Mouse (Mus musculus) right cerebral cortex, adult 2 months (tissue): Measurements from ENCODE around the gene Gse1.

Source experiments
- DNase-seq, 2 experiments: peaks; one replicate each; pipeline ENCODE4 v3.0.0; 2021 to 2022; ENCODE audit warnings: low spot score in 2 of 2

The Gse1 gene

GRCm38 (mm10) chr8:120479691-120480090, 251.4 kb downstream of the Gse1 start:
- DNase-seq, result no peak

GRCm38 (mm10) chr8:120482015-120482689, 253.9 kb downstream of the Gse1 start:
- no peak for DNase-seq

DNA sequence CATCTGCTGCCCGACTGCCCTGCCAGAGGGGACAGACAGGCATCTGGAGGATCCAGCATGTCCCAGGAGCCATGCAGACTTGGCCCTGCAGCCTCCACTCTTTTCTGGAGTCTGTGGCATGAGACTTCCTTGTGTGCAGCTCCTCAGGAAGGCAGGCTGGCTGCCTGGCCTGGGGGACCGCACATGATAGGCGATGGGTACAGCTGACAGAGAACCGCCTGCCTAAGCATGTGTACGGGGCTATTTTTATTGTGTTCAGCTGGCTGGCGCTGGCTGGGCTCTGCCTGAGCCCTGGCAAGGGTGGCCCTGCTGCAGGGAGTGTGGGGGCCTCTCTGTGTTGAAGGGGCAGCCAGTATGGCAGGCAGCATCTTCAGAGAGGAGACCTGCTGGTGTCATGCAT, 256.2 kb downstream of the Gse1 start:
- peak in 1 of 2 experiments; percentile 71 for DNase-seq

DNA sequence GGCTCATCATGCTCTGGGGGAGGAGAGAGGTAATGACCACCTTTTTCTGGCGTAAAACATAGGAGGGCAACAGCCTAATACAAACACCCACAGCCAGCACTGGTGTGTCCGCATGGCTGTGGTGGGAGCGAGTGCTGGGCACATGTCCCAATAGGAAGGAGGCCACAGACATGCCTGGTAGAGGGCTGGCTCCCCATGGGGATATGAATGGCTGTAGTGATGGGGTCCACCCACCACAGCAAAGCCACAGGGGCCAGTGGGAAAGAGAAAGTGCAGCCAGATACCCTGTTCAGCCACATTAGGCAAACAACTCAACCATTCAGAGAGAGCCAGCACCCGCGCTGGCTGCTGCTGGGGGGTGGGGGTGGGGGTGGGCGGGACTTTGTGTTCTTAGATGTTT, 256.9 kb downstream of the Gse1 start:
- no peak for DNase-seq

GRCm38 (mm10) chr8:120485551-120486476, 257.6 kb downstream of the Gse1 start:
- DNase-seq, result no peak

GRCm38 (mm10) chr8:120486477-120487376, 258.5 kb downstream of the Gse1 start:
- peak; percentile 65 to 75 for DNase-seq

DNA sequence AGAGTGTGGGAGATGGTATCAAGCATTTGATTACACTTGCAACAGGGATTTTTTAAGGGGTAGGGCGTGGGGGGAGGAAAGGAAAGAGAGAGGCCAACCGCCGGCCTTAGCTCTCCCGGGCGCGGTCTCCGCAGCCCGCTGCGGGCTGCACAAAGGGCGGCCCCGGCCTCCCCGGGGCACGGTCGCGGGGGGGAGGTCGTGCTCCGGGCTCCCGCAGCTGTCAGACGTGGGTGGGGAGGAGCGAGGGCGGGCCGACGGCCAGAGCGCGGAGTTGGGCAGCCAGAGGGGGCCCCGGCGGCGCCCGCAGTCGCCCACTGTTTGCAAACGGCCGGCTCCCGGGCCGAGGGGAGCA, 259.1 kb downstream of the Gse1 start:
- DNase-seq, result no peak

DNA sequence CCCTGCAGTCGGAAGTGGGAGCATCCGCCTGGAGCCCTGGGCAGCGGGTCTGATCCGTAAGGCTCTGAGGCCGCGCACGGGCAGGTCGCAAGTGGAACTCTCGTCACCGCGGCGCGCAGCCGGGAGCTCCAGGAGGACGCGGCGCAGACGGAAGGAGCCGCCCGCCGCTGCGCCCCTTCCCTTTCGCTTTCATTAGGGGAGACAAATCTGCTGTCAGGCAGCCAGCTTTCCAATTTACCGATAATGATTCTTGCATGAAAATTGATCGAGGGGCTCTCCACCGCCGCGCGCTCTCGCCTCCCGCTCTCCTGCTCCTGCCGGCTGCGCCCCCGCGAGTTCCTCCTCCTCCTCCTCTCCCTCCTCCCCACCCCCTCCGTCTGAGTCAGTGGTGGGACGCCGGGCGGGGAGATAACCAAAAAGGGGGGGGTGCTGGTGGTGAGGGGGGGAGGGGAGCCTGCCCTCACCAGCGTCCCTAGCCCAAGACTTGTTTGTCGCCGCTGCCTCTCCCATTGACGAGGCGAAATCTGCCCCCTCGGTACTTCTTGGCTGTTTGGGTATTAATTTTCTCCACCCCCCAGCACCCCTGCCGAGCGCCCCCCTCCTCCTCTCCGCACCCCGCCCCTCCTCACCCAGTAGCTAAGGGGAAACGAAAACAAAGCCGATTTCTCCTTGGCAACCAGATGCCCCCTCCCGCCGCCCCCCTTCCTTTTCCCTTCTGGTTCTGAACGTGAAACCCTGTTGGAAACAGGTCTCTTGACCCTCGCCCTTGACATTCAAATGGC, 259.7 kb downstream of the Gse1 start:
- DNase-seq, result peak; percentile 69 to 77

DNA sequence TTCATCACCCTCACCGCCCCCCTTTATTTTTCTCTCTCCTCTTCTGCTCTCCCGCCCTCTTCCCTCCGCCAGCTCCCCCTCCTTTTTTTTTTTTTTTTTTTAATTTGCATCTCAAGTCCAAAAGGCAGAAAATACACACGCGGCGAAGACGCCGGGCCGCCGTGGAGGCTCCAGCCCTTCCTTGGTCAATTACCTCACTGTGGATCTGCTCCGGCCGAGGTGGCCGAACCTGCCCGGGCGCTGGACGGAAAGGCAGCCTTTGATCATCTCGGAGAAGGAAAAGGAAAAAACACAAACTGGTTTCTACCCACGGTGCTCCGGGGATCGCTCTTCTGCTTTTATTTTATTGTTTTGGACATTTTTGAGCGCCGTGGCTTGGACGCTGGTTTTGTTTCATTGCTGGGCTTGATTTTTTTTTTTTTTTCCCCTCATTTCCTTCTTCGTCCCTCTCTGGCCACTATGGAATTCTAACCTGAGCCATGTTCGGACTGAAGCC, 260.4 kb downstream of the Gse1 start:
- no peak for DNase-seq

DNA sequence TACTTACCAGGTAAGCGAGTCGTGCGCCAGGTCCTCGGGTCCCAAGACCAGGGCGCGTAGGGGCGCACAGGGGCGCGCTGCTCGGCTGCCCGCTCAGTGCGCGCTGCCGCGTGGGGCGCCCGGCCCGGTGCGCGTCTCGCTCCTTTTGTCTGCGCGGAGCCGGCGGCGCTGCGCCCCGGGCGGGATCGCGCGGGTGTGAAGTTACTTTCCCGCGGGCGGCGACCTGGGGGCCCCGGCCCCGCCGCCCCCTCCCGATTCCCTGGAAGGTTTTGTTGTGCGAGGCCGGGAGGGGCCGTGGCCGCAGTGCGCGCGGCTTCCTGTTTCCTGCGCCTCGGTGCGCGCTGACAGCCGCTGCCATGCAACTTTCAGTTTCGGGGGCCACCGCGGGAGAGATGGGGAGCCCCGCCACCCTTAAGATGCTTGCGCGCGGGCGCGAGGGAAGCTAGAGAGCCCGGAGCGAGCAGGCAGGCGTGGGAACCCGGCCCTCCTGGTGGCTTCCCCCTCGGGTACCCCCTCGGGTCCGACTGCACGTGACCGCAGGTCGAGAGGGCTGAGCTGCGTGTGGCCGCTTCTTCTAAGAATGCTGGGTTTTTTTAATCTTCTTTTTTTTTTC, 261.0 kb downstream of the Gse1 start:
- DNase-seq, result peak in 1 of 2 experiments; percentile 59

- DNase-seq, result no peak
Observed at GRCm38 (mm10) chr8:120489771-120490281, 261.6 kb downstream of the Gse1 start.

- no peak for DNase-seq
Observed at GRCm38 (mm10) chr8:120490354-120491141, 262.3 kb downstream of the Gse1 start.

- DNase-seq, result no peak
Observed at GRCm38 (mm10) chr8:120491166-120491793, 263.0 kb downstream of the Gse1 start.

DNA sequence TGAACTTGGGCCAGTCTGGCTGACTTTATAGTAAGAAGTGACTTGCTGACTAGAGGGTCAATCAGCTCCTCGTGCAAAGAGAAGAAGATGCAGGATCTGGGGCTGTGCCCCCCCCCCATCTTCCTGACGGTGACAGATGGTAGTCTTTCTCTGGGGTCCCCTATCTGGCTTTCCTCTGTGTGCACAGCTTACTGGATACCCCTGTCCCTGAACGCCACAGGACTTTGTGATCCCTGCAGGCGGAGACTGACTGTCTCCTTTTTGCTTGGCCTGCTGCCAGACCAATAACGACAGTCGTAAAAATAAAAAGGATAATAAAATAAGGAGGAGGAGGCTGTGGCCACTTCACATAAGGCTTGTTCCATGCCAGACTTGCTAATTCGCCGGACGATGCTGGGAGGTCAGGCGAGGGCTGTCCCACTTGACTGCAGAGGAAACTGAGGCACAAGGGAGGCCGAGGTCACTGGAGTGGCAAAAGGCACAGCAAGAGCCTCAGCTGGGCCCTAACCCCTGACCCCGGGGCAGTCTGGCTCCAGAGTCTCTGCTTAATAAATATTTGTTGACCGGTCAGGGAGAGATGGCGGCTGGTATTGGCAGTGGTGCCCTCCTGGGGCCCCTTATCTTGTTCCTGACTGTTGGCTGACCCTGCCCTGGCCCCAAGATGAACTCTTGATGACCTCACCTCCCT, 264.1 kb downstream of the Gse1 start:
- DNase-seq, result no peak

- no peak for DNase-seq
Observed at GRCm38 (mm10) chr8:120492881-120493220, 264.6 kb downstream of the Gse1 start.

DNA sequence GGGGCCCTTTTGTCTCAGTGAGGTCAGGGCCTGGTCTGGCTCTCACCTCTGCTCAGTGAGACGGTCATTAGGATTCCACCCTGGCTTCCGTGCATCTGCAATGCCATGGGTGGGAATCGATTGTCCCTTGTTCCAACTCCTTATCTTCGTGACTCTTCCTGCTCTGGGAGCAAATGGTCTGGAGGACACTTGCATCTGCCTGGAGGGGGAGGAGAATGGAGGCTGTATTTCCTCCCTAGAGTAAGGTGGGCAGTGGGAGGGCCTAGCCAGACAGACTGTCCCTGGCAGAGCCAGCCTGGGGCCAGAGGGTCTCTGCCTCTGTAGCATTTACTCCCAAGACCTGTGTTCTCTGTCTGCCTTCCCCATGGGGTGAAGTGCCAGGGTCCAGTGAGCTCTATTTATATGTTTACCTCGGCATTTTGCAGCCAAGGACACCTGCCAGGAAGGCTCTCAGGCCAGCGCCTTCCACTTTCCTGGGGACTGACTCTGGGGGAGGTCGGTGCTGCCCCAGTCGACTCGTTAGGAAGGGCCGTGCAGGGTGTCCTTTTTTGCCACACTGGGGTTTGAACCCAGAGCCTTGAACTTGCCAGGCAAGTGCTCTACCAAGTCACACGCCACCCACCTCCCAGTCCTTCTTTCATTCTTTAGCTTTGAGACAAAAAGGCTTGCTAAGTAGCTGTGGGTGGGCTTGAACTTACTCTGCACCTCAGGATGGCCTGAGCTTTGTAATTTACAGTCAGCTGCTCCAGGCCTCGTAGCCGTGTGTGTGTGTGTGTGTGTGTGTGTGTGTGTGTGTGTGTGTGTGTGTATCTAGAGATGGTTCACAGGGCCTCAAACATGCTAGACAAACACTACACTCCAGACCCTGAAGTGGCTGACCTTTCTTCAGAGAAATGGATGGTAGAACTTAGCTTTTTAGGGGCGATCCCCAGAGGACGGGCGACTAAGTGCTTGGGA, 265.5 kb downstream of the Gse1 start:
- no peak for DNase-seq

DNA sequence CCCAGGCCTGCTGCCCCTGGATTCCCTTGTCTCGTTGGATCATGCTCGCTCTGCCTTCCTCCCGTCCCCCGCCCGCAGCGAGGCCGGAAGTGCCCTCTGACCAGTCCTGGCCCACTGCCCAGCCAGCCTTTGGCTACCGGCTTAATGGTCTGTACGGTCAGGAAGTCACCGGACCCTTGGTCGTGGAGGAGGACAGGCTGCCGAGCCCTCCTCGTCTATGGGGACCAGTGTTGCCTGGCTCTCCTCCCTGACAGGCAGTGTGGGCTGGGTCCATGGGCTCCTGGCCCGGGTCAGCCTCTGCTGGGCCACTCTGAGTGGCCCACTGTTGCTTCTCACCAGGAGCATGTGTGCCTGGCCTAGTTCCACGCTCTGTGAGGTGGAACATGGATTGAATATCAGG, 266.6 kb downstream of the Gse1 start:
- DNase-seq, result no peak
